Mouse (Mus musculus) G1E (cell line): ENCODE measurements around the gene Tspan13.

Source experiments
- CTCF ChIP-seq: IDR thresholded peaks from 2 replicates; pipeline ENCODE4 v1.5.1; 2012; ENCODE audit warnings: low read depth, low read length, inconsistent platforms, mixed read lengths
- GATA1 ChIP-seq: IDR thresholded peaks from 2 replicates; pipeline ENCODE4 v1.6.1; 2012; ENCODE audit warnings: borderline replicate concordance, low read length, inconsistent platforms, mixed read lengths
- GATA2 ChIP-seq: IDR thresholded peaks from 2 replicates; pipeline ENCODE4 v1.6.1; 2012; ENCODE audit warnings: low read depth, low read length, inconsistent platforms, borderline replicate concordance
- POLR2AphosphoS5 ChIP-seq: IDR thresholded peaks from 2 replicates; pipeline ENCODE4 v1.6.1; 2012; ENCODE audit warnings: low read depth, low read length, inconsistent platforms; ENCODE audit not compliant: insufficient replicate concordance
- TAL1 ChIP-seq: conservative IDR thresholded peaks from 2 replicates; pipeline ENCODE4 v1.6.1; 2012; ENCODE audit warnings: low read depth, low read length, inconsistent platforms, mixed read lengths

DNA sequence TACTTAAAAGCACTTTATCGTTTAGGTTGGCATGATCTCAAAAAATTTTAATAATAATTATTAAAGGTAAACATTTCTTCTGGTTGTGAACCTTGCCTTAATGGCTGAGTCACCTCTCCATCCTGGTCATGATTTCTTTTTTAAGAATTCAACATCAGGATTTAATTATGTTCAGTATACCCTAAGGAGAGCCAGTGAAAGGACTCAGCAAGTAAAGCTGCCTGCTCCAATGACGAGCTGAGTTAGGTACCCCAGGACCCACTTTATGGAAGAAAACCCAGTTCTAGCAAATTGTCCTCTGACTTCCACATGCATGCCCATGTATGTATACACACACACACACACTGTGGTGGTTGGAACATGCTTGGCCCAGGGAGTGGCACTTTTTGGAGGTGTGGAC is 5.3 kb upstream of the Tspan13 start:
- TF ChIP-seq CTCF (no peak), GATA2 (no peak), TAL1 (no peak), GATA1 (no peak), POLR2AphosphoS5 (no peak)
